Mouse (Mus musculus) liver, postnatal 0 days (tissue): ENCODE measurements at regions not wholly inside any gene's neighbourhood (a gene's known extent, or its start where the extent isn't known, plus 50 kb on each side); places are given as distances from the start of the nearest gene placed in this dataset.
A peak's percentile ranks its signal among the peaks of the same experiment; 100 is the strongest.

Source experiments
- ATAC-seq: fragments of 200-750 bp; cut with Nextera tagmentation; 2 replicates; pipeline ENCODE4 v1.8.0; 2017; ENCODE audit warnings: mild to moderate bottlenecking, moderate library complexity
- DNase-seq: peaks from one replicate; pipeline ENCODE4 v3.0.0-alpha.2; 2016
- H3K27ac ChIP-seq: fragments of 300-500 bp; sonication (generic); 2 replicates; pipeline ENCODE4 v1.5.1; 2014; ENCODE audit warnings: antibody characterized with exemption, moderate library complexity, mild to moderate bottlenecking, low read depth
- H3K27me3 ChIP-seq: fragments of 300-500 bp; sonication (generic); 2 replicates; pipeline ENCODE4 v1.6.1; 2014; ENCODE audit warnings: low read length, control low read depth, mixed read lengths; ENCODE audit not compliant: insufficient read depth
- H3K36me3 ChIP-seq: fragments of 300-500 bp; sonication (generic); replicated peaks from 2 replicates; pipeline ENCODE4 v1.6.1; 2014; ENCODE audit warnings: mild to moderate bottlenecking, control low read depth, low read length, moderate library complexity, mixed read lengths; ENCODE audit not compliant: insufficient read depth
- H3K4me1 ChIP-seq: fragments of 300-500 bp; sonication (generic); 2 replicates; pipeline ENCODE4 v1.6.1; 2014; ENCODE audit warnings: antibody characterized with exemption, mild to moderate bottlenecking, control low read depth; ENCODE audit not compliant: insufficient read depth
- H3K4me2 ChIP-seq: fragments of 300-500 bp; sonication (generic); 2 replicates; pipeline ENCODE4 v1.6.1; 2014; ENCODE audit warnings: low read depth, mild to moderate bottlenecking, low read length, moderate library complexity, mixed read lengths
- H3K4me3 ChIP-seq: fragments of 300-500 bp; sonication (generic); 2 replicates; pipeline ENCODE4 v1.5.1; 2014; ENCODE audit warnings: low read depth, low read length
- H3K9ac ChIP-seq: fragments of 300-500 bp; sonication (generic); replicated peaks from 2 replicates; pipeline ENCODE4 v1.6.1; 2014; ENCODE audit warnings: mild to moderate bottlenecking, moderate library complexity
- H3K9me3 ChIP-seq: fragments of 300-500 bp; sonication (generic); 2 replicates; pipeline ENCODE4 v1.6.1; 2016; ENCODE audit warnings: mild to moderate bottlenecking, control low read depth, low read length, mixed read lengths
- CTCF ChIP-seq: sonication (generic); IDR thresholded peaks from 2 replicates; pipeline ENCODE4 v1.5.1; 2016; ENCODE audit warnings: antibody characterized with exemption, low read depth
- EP300 ChIP-seq: IDR thresholded peaks from 2 replicates; pipeline ENCODE4 v1.6.1; 2016; ENCODE audit warnings: antibody characterized with exemption, low read depth, mild to moderate bottlenecking
- WGBS: fragments of 180-500 bp; shearing (Covaris S2); extraction: QIAGEN DNeasy Blood & Tissue Kit; methylation state at CpG from one replicate; pipeline ENCODE4 v1.1.7; 2014; ENCODE audit not compliant: insufficient replicate concordance; 5-methylcytosine and 5-hydroxymethylcytosine counted together

DNA sequence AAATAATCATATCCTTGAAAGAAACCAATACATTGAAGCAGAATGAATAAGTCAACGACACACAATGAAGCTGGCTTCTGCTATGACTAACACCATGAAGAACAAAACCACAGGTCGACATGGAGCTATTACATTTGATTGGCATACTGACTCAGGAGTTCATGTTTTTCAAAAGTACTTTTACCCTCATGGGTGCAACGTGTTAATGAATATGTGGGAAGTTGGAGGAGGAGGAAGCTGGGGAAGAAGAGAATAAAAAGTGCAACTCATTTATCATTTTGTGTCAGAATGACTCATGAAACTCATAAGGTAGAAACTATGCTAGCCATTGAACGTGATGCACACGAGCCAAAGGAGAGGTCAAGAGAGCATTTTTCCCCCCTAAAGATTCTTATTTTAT is 91.3 kb downstream of the Spry2 start:
- no peak for ATAC-seq
- TF ChIP-seq EP300 (no peak), CTCF (no peak)
- no peaks in the 10 kb centered on the region for H3K36me3 ChIP-seq
- DNase-seq = no peak
- no peak overlapping the region for H3K4me3 ChIP-seq
- no peak overlapping the region for H3K9ac ChIP-seq
- H3K27me3 ChIP-seq = no peaks in the 10 kb centered on the region
- no peak overlapping the region for H3K4me2 ChIP-seq
- WGBS = 40% methylated on average over 5 of the region's 5 CpGs
- H3K9me3 ChIP-seq = no peaks in the 10 kb centered on the region
- H3K27ac ChIP-seq = no peak overlapping the region
- peaks cover 6% of the 10 kb centered on the region; the same call in 1 of the 2 replicates for H3K4me1 ChIP-seq

DNA sequence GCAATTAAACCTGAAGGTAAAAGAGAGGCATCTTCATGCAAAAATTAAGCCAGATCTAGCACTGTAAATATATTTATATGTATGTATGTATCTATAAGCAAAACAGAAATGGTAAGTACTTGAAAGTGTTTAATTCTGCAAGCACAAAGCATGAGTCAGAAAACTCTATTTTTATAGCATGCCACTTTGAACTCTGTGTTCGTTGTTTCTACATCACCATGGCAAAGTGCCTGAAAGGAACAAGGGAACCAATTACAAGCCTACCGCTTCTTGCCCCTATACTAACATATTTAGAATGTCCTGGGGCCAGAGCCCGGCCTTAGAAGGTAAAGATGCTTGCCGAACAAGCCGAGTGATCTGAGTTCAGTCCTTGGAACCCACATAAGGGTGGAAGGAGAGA is 91.9 kb downstream of the Spry2 start:
- Histone ChIP-seq H3K4me3 (no peak overlapping the region), H3K9ac (no peak overlapping the region), H3K36me3 (no peaks in the 10 kb centered on the region), H3K4me1 (peaks cover 6% of the 10 kb centered on the region; the same call in 1 of the 2 replicates), H3K9me3 (no peaks in the 10 kb centered on the region), H3K27me3 (no peaks in the 10 kb centered on the region), H3K4me2 (no peak overlapping the region), H3K27ac (no peak overlapping the region)
- no peak for TF ChIP-seq CTCF
- no peak for TF ChIP-seq EP300
- 77% methylated on average over 5 of the region's 5 CpGs for WGBS
- ATAC-seq (no peak), DNase-seq (no peak)

DNA sequence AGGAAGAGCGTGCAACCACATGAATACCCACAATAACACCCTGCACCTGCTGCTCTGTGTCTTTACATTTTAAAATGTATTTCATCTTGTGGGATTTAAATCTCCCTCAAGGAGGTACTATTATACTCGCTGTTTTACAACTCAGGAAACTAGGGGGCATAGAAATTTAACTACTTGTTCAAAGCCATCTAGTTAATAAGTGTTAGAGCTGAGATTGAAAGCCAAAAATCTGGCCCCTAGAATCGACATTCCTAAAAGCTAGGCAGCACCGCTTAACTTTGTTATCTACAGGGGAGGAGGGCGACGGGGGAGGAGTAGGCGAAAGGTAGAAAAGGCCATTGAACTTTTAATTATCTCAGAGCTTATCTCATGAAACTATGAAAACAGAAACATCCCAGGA is 93.3 kb downstream of the Spry2 start:
- no peaks in the 10 kb centered on the region for H3K36me3 ChIP-seq
- ATAC-seq = peak; percentile 77
- H3K9ac ChIP-seq = no peak overlapping the region
- no peaks in the 10 kb centered on the region for H3K9me3 ChIP-seq
- TF ChIP-seq EP300 (no peak), CTCF (no peak)
- peaks cover 6% of the 10 kb centered on the region; the same call in 1 of the 2 replicates for H3K4me1 ChIP-seq
- no peak overlapping the region for H3K27ac ChIP-seq
- DNase-seq = no peak
- H3K4me2 ChIP-seq = peak overlapping the region; percentile 67
- no peaks in the 10 kb centered on the region for H3K27me3 ChIP-seq
- 33% methylated on average over 7 of the region's 7 CpGs for WGBS
- H3K4me3 ChIP-seq = peak overlapping the region; percentile 5

DNA sequence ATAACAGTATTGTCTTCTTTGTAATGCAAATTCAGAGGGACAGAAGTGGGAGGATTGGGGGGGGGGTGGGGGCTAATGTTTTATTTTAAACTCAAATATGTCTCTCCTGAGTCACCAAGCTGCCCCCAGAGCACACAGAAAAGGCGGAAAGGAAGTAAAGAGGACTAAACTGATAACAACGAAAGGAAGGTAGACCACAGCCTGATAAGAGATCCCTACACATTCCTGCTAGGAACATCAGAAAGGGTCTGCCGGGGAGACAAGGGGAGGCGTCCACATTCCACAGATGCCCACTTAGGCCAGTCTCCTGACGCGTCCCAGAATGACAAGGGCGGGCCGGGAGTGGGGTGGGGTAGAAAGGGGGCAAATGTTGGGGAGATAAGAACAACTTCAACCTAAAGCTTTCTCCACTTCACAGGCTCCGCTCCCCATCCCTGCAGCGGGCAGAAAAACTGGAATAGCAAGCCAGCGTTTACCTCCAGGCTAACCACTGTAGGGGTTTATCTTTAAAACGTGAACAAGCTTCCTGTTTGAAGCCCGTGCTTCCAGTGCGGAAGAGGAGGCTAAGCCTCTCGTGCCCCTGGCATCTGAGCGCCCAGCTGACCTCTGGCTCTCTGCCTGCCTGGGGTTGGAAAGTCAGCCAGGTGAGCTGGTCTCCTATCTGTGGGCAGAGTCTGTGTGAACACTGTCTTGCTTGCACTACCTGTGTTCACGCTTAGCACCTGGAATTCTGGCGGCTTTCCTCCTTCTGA is 93.9 kb downstream of the Spry2 start:
- no peak overlapping the region; the same call in 1 of the 2 replicates for H3K9ac ChIP-seq
- no peaks in the 10 kb centered on the region for H3K9me3 ChIP-seq
- DNase-seq = peak; percentile 37
- H3K27me3 ChIP-seq = no peaks in the 10 kb centered on the region
- no peaks in the 10 kb centered on the region for H3K36me3 ChIP-seq
- peak; percentile 72 for ATAC-seq
- WGBS = 6% methylated on average over 18 of the region's 18 CpGs
- peak overlapping the region; percentile 67 for H3K4me2 ChIP-seq
- peaks cover 6% of the 10 kb centered on the region; the same call in 1 of the 2 replicates for H3K4me1 ChIP-seq
- peak overlapping the region; percentile 5 for H3K4me3 ChIP-seq
- TF ChIP-seq CTCF (no peak), EP300 (no peak)
- no peak overlapping the region for H3K27ac ChIP-seq

DNA sequence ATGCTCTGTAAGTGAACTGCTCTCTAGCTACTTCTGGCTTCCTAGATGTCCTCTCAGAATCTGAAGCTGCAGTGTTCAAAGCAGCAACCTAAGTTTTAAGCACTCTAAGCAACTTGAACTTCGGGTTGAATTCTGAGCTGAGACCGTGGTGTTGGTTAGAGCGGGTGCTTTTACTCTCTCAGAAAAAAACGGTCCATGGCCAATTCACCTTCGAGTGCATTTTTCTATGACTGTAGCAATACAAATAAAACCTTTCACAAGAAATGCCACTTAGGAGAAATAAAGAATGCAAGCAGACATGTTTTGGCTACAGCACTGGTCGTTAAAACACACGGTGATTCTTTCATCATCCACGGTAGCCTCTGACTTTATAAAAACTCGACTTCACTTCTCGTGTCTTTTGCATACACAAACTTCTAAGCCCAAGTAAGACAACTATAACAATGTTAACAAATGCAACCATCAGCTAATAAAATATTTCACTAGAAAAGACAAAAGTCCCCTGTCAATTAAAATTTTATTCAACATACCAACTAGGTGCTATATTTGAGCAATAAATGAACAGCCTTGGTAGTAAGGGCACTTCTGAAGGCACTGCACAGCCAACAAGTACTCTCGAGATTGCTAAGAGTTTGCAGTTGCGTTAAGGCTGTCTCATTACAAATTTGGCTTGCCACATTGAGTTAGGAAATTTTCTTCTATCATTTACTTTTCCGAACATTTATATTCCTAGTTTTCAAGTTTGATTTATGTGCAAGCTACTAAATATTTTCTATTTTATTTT is 96.3 kb downstream of the Spry2 start:
- no peak overlapping the region for H3K27ac ChIP-seq
- H3K27me3 ChIP-seq = no peaks in the 10 kb centered on the region
- H3K9me3 ChIP-seq = no peaks in the 10 kb centered on the region
- 80% methylated on average over 13 of the region's 13 CpGs for WGBS
- DNase-seq (no peak), ATAC-seq (no peak)
- TF ChIP-seq EP300 = no peak
- no peak for TF ChIP-seq CTCF
- H3K4me1 ChIP-seq = peaks cover 6% of the 10 kb centered on the region; the same call in 1 of the 2 replicates
- H3K9ac ChIP-seq = no peak overlapping the region
- H3K4me2 ChIP-seq = no peak overlapping the region
- no peaks in the 10 kb centered on the region for H3K36me3 ChIP-seq
- H3K4me3 ChIP-seq = no peak overlapping the region

DNA sequence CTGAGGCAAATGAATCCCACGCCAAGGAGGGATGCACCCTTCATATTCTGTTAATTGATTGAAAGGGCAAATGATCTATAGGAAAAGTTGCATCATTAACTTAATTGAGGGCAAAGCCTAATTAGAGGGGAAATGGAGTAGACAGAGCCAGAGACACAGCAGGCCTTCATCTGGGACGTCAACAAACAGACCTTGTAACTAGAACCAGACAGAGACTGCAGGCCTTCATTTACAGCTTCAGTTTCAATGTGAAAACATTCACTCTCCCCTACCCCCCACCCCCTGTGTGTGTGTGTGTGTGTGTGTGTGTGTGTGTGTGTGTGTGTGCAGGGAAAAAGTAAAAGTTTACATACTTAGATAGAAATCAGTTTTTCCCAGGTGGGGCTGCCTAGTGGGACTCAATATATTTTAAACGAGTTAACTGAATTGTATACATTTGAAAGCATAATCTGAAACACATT is 97.2 kb downstream of the Spry2 start:
- Histone ChIP-seq H3K27ac (no peak overlapping the region), H3K9me3 (no peaks in the 10 kb centered on the region), H3K27me3 (no peaks in the 10 kb centered on the region), H3K9ac (no peak overlapping the region), H3K36me3 (no peaks in the 10 kb centered on the region), H3K4me3 (no peak overlapping the region), H3K4me1 (peaks cover 6% of the 10 kb centered on the region; the same call in 1 of the 2 replicates), H3K4me2 (no peak overlapping the region)
- TF ChIP-seq CTCF (no peak), EP300 (no peak)
- DNase-seq = no peak
- ATAC-seq = no peak
- WGBS = 73% methylated on average over 3 of the region's 3 CpGs
